In genomic region chr9:110713389-110713788, GRCm38 (mm10) we compare ENCODE assay signal across 23 mouse cellular contexts. TPM values are rescaled to one million over a fixed set of nuclear protein-coding genes. Genes with fewer than 3 reads are reported as not detected.
DNase-seq lines count a peak whose midpoint lies in the region; ATAC-seq and TF ChIP-seq lines count a peak whose summit lies in the region.
"Had no signal": no experiment of that assay in that cellular context is flagged by ENCODE, and none has a peak within 500 bp of the region (broad histone marks: within the 10 kb centered on the region; RNA-seq: fewer than 3 reads in every experiment).

No protein-coding gene starts in this region.

- peaks cover 5% of the 10 kb centered on the region for H3K4me1 ChIP-seq in intestine, embryonic 14.5 days (replicated peaks; ENCODE audit: control insufficient read depth, insufficient read depth, low read length)
- H3K4me1 ChIP-seq in intestine, embryonic 15.5 days (replicated peaks), result peaks cover 25% of the 10 kb centered on the region
- peaks cover 19% of the 10 kb centered on the region for H3K4me1 ChIP-seq in intestine, embryonic 16.5 days (ENCODE audit: control insufficient read depth, insufficient read depth, low read length)
- no peaks in the 10 kb centered on the region for H3K4me1 ChIP-seq in intestine, postnatal 0 days (replicated peaks; ENCODE audit: control insufficient read depth, insufficient read depth, low read length)
- H3K4me1 ChIP-seq in liver, embryonic 11.5 days (replicated peaks; ENCODE audit: control insufficient read depth, insufficient read depth, low read length), result peaks cover 9% of the 10 kb centered on the region
- no peaks in the 10 kb centered on the region for H3K4me1 ChIP-seq in hindbrain, embryonic 16.5 days (ENCODE audit: control insufficient read depth, insufficient read depth, low read depth, low read length)

- no peak overlapping the region for H3K9ac ChIP-seq in intestine, embryonic 14.5 days (ENCODE audit: low read length)
- no peak overlapping the region for H3K9ac ChIP-seq in intestine, embryonic 15.5 days
- H3K9ac ChIP-seq in intestine, embryonic 16.5 days (ENCODE audit: low read depth, low read length), result no peak overlapping the region
- H3K9ac ChIP-seq in intestine, postnatal 0 days (ENCODE audit: low read depth, low read length), result no peak overlapping the region
- H3K9ac ChIP-seq in liver, embryonic 11.5 days (ENCODE audit: low read depth, low read length), result no peak overlapping the region
- H3K9ac ChIP-seq in hindbrain, embryonic 16.5 days (ENCODE audit: low read depth, low read length), result no peak overlapping the region

- no peak for TF ChIP-seq CTCF in intestine, postnatal 0 days (IDR thresholded peaks at IDR 0.05; ENCODE audit: low read depth)

- H3K27ac ChIP-seq in intestine, embryonic 14.5 days (ENCODE audit: low read depth), result no peak overlapping the region
- H3K27ac ChIP-seq in intestine, embryonic 15.5 days, result no peak overlapping the region
- no peak overlapping the region for H3K27ac ChIP-seq in intestine, embryonic 16.5 days (ENCODE audit: low read length)
- H3K27ac ChIP-seq in intestine, postnatal 0 days (ENCODE audit: low read depth, low read length), result no peak overlapping the region
- H3K27ac ChIP-seq in liver, embryonic 11.5 days (ENCODE audit: low read depth, low read length), result no peak overlapping the region
- no peak overlapping the region for H3K27ac ChIP-seq in hindbrain, embryonic 16.5 days (ENCODE audit: low read depth, low read length)

- no peaks in the 10 kb centered on the region for H3K27me3 ChIP-seq in intestine, embryonic 14.5 days (replicated peaks; ENCODE audit: control insufficient read depth, insufficient read depth, low read length)
- no peaks in the 10 kb centered on the region for H3K27me3 ChIP-seq in intestine, embryonic 15.5 days (replicated peaks)
- no peaks in the 10 kb centered on the region for H3K27me3 ChIP-seq in intestine, embryonic 16.5 days (replicated peaks; ENCODE audit: control insufficient read depth, insufficient read depth, low read length)
- no peaks in the 10 kb centered on the region for H3K27me3 ChIP-seq in intestine, postnatal 0 days (replicated peaks; ENCODE audit: control insufficient read depth, insufficient read depth, low read length)
- no peaks in the 10 kb centered on the region for H3K27me3 ChIP-seq in liver, embryonic 11.5 days (replicated peaks; ENCODE audit: control insufficient read depth, insufficient read depth, low read length)
- no peaks in the 10 kb centered on the region for H3K27me3 ChIP-seq in hindbrain, embryonic 16.5 days (replicated peaks; ENCODE audit: control insufficient read depth, insufficient read depth, low read length)
- H3K27me3 ChIP-seq: CH12.LX, Patski had no signal

- peaks cover 13% of the 10 kb centered on the region for H3K36me3 ChIP-seq in intestine, embryonic 14.5 days (ENCODE audit: control insufficient read depth, insufficient read depth, low read length)
- H3K36me3 ChIP-seq in intestine, embryonic 15.5 days, result 0 out of 2 replicates have a peak, but pooled peaks cover 2% of the 10 kb centered on the region
- peaks cover 2% of the 10 kb centered on the region; the same call in 1 of the 2 replicates for H3K36me3 ChIP-seq in intestine, embryonic 16.5 days (ENCODE audit: control insufficient read depth, insufficient read depth, low read length)
- peaks cover 24% of the 10 kb centered on the region for H3K36me3 ChIP-seq in intestine, postnatal 0 days (ENCODE audit: control insufficient read depth, insufficient read depth)
- peaks cover 8% of the 10 kb centered on the region; the same call in 1 of the 2 replicates for H3K36me3 ChIP-seq in liver, embryonic 11.5 days (ENCODE audit: control insufficient read depth, insufficient read depth, low read length)
- peaks cover 7% of the 10 kb centered on the region for H3K36me3 ChIP-seq in hindbrain, embryonic 16.5 days (ENCODE audit: control insufficient read depth, insufficient read depth, low read length)

- 20% methylated on average over 1 of the region's 1 CpGs for WGBS in intestine, embryonic 14.5 days
- 25% methylated on average over 1 of the region's 1 CpGs for whole genome bisulfite sequencing in intestine, embryonic 15.5 days
- 29% methylated on average over 1 of the region's 1 CpGs for WGBS in intestine, embryonic 16.5 days
- WGBS in intestine, postnatal 0 days, result 24% methylated on average over 1 of the region's 1 CpGs
- whole genome bisulfite sequencing in liver, embryonic 11.5 days, result 63% methylated on average over 1 of the region's 1 CpGs
- WGBS in hindbrain, embryonic 16.5 days, result 90% methylated on average over 1 of the region's 1 CpGs

- no peak overlapping the region for H3K4me3 ChIP-seq in intestine, embryonic 14.5 days (ENCODE audit: low read depth, low read length)
- no peak overlapping the region for H3K4me3 ChIP-seq in intestine, embryonic 15.5 days (replicated peaks)
- H3K4me3 ChIP-seq in intestine, embryonic 16.5 days (ENCODE audit: low read length), result no peak overlapping the region
- no peak overlapping the region for H3K4me3 ChIP-seq in intestine, postnatal 0 days (ENCODE audit: low read depth, low read length)
- H3K4me3 ChIP-seq in liver, embryonic 11.5 days (ENCODE audit: low read depth, low read length), result no peak overlapping the region
- H3K4me3 ChIP-seq in hindbrain, embryonic 16.5 days (ENCODE audit: low read length), result no peak overlapping the region

- no peaks in the 10 kb centered on the region for H3K9me3 ChIP-seq in intestine, embryonic 14.5 days (ENCODE audit: control insufficient read depth, low read length)
- no peaks in the 10 kb centered on the region for H3K9me3 ChIP-seq in intestine, embryonic 15.5 days
- no peaks in the 10 kb centered on the region for H3K9me3 ChIP-seq in intestine, embryonic 16.5 days (ENCODE audit: control insufficient read depth, low read length)
- H3K9me3 ChIP-seq in intestine, postnatal 0 days (ENCODE audit: control insufficient read depth), result no peaks in the 10 kb centered on the region
- H3K9me3 ChIP-seq in liver, embryonic 11.5 days (ENCODE audit: control insufficient read depth, low read length), result no peaks in the 10 kb centered on the region
- H3K9me3 ChIP-seq in hindbrain, embryonic 16.5 days (ENCODE audit: control insufficient read depth, low read length), result no peaks in the 10 kb centered on the region
- H3K9me3 ChIP-seq: G1E had no signal

- 0 out of 2 replicates have a peak, but pooled peaks have one; percentile 5 for ATAC-seq in intestine, embryonic 14.5 days (replicated peaks; ENCODE audit: low FRiP score, low TSS enrichment, low read depth)
- peak; percentile 62 for ATAC-seq in intestine, embryonic 15.5 days
- peak; percentile 51 for ATAC-seq in intestine, embryonic 16.5 days
- ATAC-seq in intestine, postnatal 0 days, result peak; percentile 32
- no peak for ATAC-seq in liver, embryonic 11.5 days (replicated peaks; ENCODE audit: low FRiP score)
- no peak for ATAC-seq in hindbrain, embryonic 16.5 days
- ATAC-seq: activated CD4-positive, CD25-positive, alpha-beta regulatory T cell, adult 4 months; CD4-positive, CD25-positive, alpha-beta regulatory T cell, adult 4 months; Patski had no signal

- no peak for DNase-seq in intestine, embryonic 14.5 days (ENCODE audit: low spot score)
- DNase-seq in thymus, postnatal 0 days (ENCODE audit: low spot score), result no peak
- no peak for DNase-seq in kidney, adult 8-10 months
- no peak for DNase-seq in liver, embryonic 11.5 days (ENCODE audit: low spot score)
- DNase-seq: adrenal gland, adult 2 months; adrenal gland, adult 8-10 months; adrenal gland, postnatal 10 days; adrenal gland, postnatal 14 days; adrenal gland, postnatal 25 days; adrenal gland, postnatal 36 days; B cell, adult 2 months; cerebellum, adult 11 months; cerebellum, adult 11-12 months had no signal

- no peak overlapping the region for H3K4me2 ChIP-seq in intestine, embryonic 14.5 days (ENCODE audit: low read length)
- H3K4me2 ChIP-seq in intestine, embryonic 15.5 days (replicated peaks), result no peak overlapping the region
- H3K4me2 ChIP-seq in intestine, embryonic 16.5 days (ENCODE audit: low read depth, low read length), result no peak overlapping the region
- H3K4me2 ChIP-seq in intestine, postnatal 0 days (replicated peaks; ENCODE audit: low read depth), result no peak overlapping the region
- H3K4me2 ChIP-seq in liver, embryonic 11.5 days, result no peak overlapping the region
- H3K4me2 ChIP-seq in hindbrain, embryonic 16.5 days (ENCODE audit: low read length), result no peak overlapping the region

RNA-seq across cellular contexts. Expression of gene Myl3, which starts 28.3 kb away (rescaled TPM):
- polyA plus RNA-seq in intestine, embryonic 14.5 days (2014; fragmentation: Nextera tagmentation; extraction: Ambion mirVana), result 0.23 and 1.6 TPM in 2 replicates
- 0.53 and 0.58 TPM in 2 replicates for polyA plus RNA-seq in intestine, embryonic 15.5 days (2015; fragmentation: Nextera tagmentation; extraction: Ambion mirVana)
- polyA plus RNA-seq in intestine, embryonic 16.5 days (2015; fragmentation: Nextera tagmentation; extraction: Ambion mirVana), result 0.67 and 0.71 TPM in 2 replicates
- polyA plus RNA-seq in intestine, postnatal 0 days (2015; fragmentation: Nextera tagmentation; extraction: Ambion mirVana), result 0.16 TPM in 1 of 2 replicates, not detected in the other
- polyA plus RNA-seq in thymus, postnatal 0 days (2015; fragmentation: Nextera tagmentation; extraction: Ambion mirVana), result 0.94 and 1.4 TPM in 2 replicates
- polyA plus RNA-seq in liver, embryonic 11.5 days (2014; fragmentation: Nextera tagmentation; extraction: Ambion mirVana), result 2.1 and 6.8 TPM in 2 replicates
- 1.1 and 2.3 TPM in 2 replicates for polyA plus RNA-seq in hindbrain, embryonic 16.5 days (2015; fragmentation: Nextera tagmentation; extraction: Ambion mirVana)
- polyA plus RNA-seq: activated CD4-positive, CD25-positive, alpha-beta regulatory T cell, adult 4 months; adrenal gland, adult 2 months; C2C12; CD4-positive, CD25-positive, alpha-beta regulatory T cell, adult 4 months; G1E had no signal

RNA-seq across cellular contexts. Expression of gene Pth1r, which starts 33.6 kb away (rescaled TPM):
- polyA plus RNA-seq in intestine, embryonic 14.5 days (2014; fragmentation: Nextera tagmentation; extraction: Ambion mirVana), result 25.7 and 26.7 TPM in 2 replicates
- polyA plus RNA-seq in intestine, embryonic 15.5 days (2015; fragmentation: Nextera tagmentation; extraction: Ambion mirVana), result 21.6 and 23.6 TPM in 2 replicates
- polyA plus RNA-seq in intestine, embryonic 16.5 days (2015; fragmentation: Nextera tagmentation; extraction: Ambion mirVana), result 15.4 and 16.4 TPM in 2 replicates
- 8.9 and 9.1 TPM in 2 replicates for polyA plus RNA-seq in intestine, postnatal 0 days (2015; fragmentation: Nextera tagmentation; extraction: Ambion mirVana)
- polyA plus RNA-seq in thymus, postnatal 0 days (2015; fragmentation: Nextera tagmentation; extraction: Ambion mirVana), result 2.6 and 2.9 TPM in 2 replicates
- polyA plus RNA-seq in liver, embryonic 11.5 days (2014; fragmentation: Nextera tagmentation; extraction: Ambion mirVana), result 11.0 and 11.7 TPM in 2 replicates
- polyA plus RNA-seq in hindbrain, embryonic 16.5 days (2015; fragmentation: Nextera tagmentation; extraction: Ambion mirVana), result 12.3 and 13.6 TPM in 2 replicates
- polyA plus RNA-seq: activated CD4-positive, CD25-positive, alpha-beta regulatory T cell, adult 4 months; CD4-positive, CD25-positive, alpha-beta regulatory T cell, adult 4 months had no signal

RNA-seq across cellular contexts. Expression of gene Ccdc12, which starts 57.1 kb away (rescaled TPM):
- 177 and 187 TPM in 2 replicates for polyA plus RNA-seq in intestine, embryonic 14.5 days (2014; fragmentation: Nextera tagmentation; extraction: Ambion mirVana)
- polyA plus RNA-seq in intestine, embryonic 15.5 days (2015; fragmentation: Nextera tagmentation; extraction: Ambion mirVana), result 162 and 166 TPM in 2 replicates
- 168 and 188 TPM in 2 replicates for polyA plus RNA-seq in intestine, embryonic 16.5 days (2015; fragmentation: Nextera tagmentation; extraction: Ambion mirVana)
- polyA plus RNA-seq in intestine, postnatal 0 days (2015; fragmentation: Nextera tagmentation; extraction: Ambion mirVana), result 122 and 124 TPM in 2 replicates
- 210 and 226 TPM in 2 replicates for polyA plus RNA-seq in thymus, postnatal 0 days (2015; fragmentation: Nextera tagmentation; extraction: Ambion mirVana)
- 161 TPM in 2 replicates for polyA plus RNA-seq in liver, embryonic 11.5 days (2014; fragmentation: Nextera tagmentation; extraction: Ambion mirVana)
- 88.5 and 101 TPM in 2 replicates for polyA plus RNA-seq in hindbrain, embryonic 16.5 days (2015; fragmentation: Nextera tagmentation; extraction: Ambion mirVana)

RNA-seq across cellular contexts. Expression of gene Nbeal2, which starts 59.4 kb away (rescaled TPM):
- 4.0 and 4.7 TPM in 2 replicates for polyA plus RNA-seq in intestine, embryonic 14.5 days (2014; fragmentation: Nextera tagmentation; extraction: Ambion mirVana)
- 3.6 and 4.9 TPM in 2 replicates for polyA plus RNA-seq in intestine, embryonic 15.5 days (2015; fragmentation: Nextera tagmentation; extraction: Ambion mirVana)
- polyA plus RNA-seq in intestine, embryonic 16.5 days (2015; fragmentation: Nextera tagmentation; extraction: Ambion mirVana), result 4.0 and 4.2 TPM in 2 replicates
- 1.0 and 1.3 TPM in 2 replicates for polyA plus RNA-seq in intestine, postnatal 0 days (2015; fragmentation: Nextera tagmentation; extraction: Ambion mirVana)
- 15.7 and 19.1 TPM in 2 replicates for polyA plus RNA-seq in thymus, postnatal 0 days (2015; fragmentation: Nextera tagmentation; extraction: Ambion mirVana)
- 8.0 TPM in 2 replicates for polyA plus RNA-seq in liver, embryonic 11.5 days (2014; fragmentation: Nextera tagmentation; extraction: Ambion mirVana)
- polyA plus RNA-seq in hindbrain, embryonic 16.5 days (2015; fragmentation: Nextera tagmentation; extraction: Ambion mirVana), result 3.2 and 4.8 TPM in 2 replicates

Comparison
In these comparisons a context has a peak if more than half of its experiments do, and no peak if none do; other contexts are left out.
1. ATAC-seq: peak in intestine, embryonic 14.5 days (single experiment), intestine, embryonic 15.5 days (single experiment), intestine, embryonic 16.5 days (single experiment) and intestine, postnatal 0 days (single experiment); none in liver, embryonic 11.5 days (single experiment) and hindbrain, embryonic 16.5 days (single experiment).